ENCODE assay signal across 25 mouse cellular contexts in genomic region chr16:20130397-20130796, GRCm38 (mm10). TPM values are rescaled to one million over a fixed set of nuclear protein-coding genes. Genes with fewer than 3 reads are reported as not detected.
DNase-seq lines count a peak whose midpoint lies in the region; ATAC-seq and TF ChIP-seq lines count a peak whose summit lies in the region.
"Had no signal": no experiment of that assay in that cellular context is flagged by ENCODE, and none has a peak within 500 bp of the region (broad histone marks: within the 10 kb centered on the region; RNA-seq: fewer than 3 reads in every experiment).

No protein-coding gene starts in this region.

- H3K36me3 ChIP-seq in heart, postnatal 0 days (replicated peaks; ENCODE audit: control insufficient read depth, insufficient read depth, low read length): peaks cover 14% of the 10 kb centered on the region
- H3K36me3 ChIP-seq in midbrain, embryonic 12.5 days: peaks cover 15% of the 10 kb centered on the region
- H3K36me3 ChIP-seq in midbrain, postnatal 0 days (ENCODE audit: insufficient read depth, low read length): peaks cover 7% of the 10 kb centered on the region; the same call in 1 of the 2 replicates
- peaks cover 13% of the 10 kb centered on the region; the same call in 1 of the 2 replicates for H3K36me3 ChIP-seq in midbrain, embryonic 15.5 days (replicated peaks)
- H3K36me3 ChIP-seq in kidney, embryonic 15.5 days: peaks cover 14% of the 10 kb centered on the region

- no peak for DNase-seq in heart, postnatal 0 days (ENCODE audit: low spot score)
- no peak for DNase-seq in heart, postnatal 4 days
- no peak for DNase-seq in midbrain, postnatal 0 days (ENCODE audit: low spot score)
- DNase-seq in urinary bladder, postnatal 4 days (ENCODE audit: low spot score in 2 of 2): no peak
- DNase-seq: adrenal gland, adult 2 months; adrenal gland, postnatal 14 days; B cell, adult 2 months; cerebellum, adult 18-20 months; cerebellum, adult 9-10 months; cerebellum, postnatal 14 days; gastrocnemius, postnatal 25 days; heart, postnatal 14 days had no signal

- 0 out of 2 replicates have a peak overlapping the region, but pooled peaks have one; percentile 20 for H3K27ac ChIP-seq in heart, postnatal 0 days (ENCODE audit: low read depth)
- H3K27ac ChIP-seq in midbrain, embryonic 12.5 days (replicated peaks): peak overlapping the region; percentile 10; the same call in 1 of the 2 replicates
- no peak overlapping the region for H3K27ac ChIP-seq in midbrain, postnatal 0 days (ENCODE audit: low read depth, low read length)
- H3K27ac ChIP-seq in midbrain, embryonic 15.5 days: no peak overlapping the region
- no peak overlapping the region for H3K27ac ChIP-seq in kidney, embryonic 15.5 days
- H3K27ac ChIP-seq: forebrain, embryonic 10.5 days; forebrain, embryonic 15.5 days; heart, embryonic 15.5 days; hindbrain, embryonic 13.5 days; hindbrain, postnatal 0 days had no signal

- H3K9me3 ChIP-seq in heart, postnatal 0 days (replicated peaks; ENCODE audit: control insufficient read depth, low read length): no peaks in the 10 kb centered on the region
- H3K9me3 ChIP-seq in midbrain, embryonic 12.5 days: no peaks in the 10 kb centered on the region
- no peaks in the 10 kb centered on the region for H3K9me3 ChIP-seq in midbrain, postnatal 0 days (ENCODE audit: low read length)
- H3K9me3 ChIP-seq in midbrain, embryonic 15.5 days: no peaks in the 10 kb centered on the region
- H3K9me3 ChIP-seq in kidney, embryonic 15.5 days (replicated peaks): no peaks in the 10 kb centered on the region
- H3K9me3 ChIP-seq: forebrain, embryonic 10.5 days; forebrain, embryonic 15.5 days; G1E; heart, embryonic 12.5 days; heart, embryonic 15.5 days; hindbrain, embryonic 13.5 days had no signal

- ATAC-seq in heart, postnatal 0 days (ENCODE audit: insufficient read depth, low read depth): no peak
- ATAC-seq in midbrain, embryonic 12.5 days (ENCODE audit: low FRiP score, low read depth): peak; percentile 74
- ATAC-seq in midbrain, postnatal 0 days (ENCODE audit: low FRiP score): no peak
- ATAC-seq in midbrain, embryonic 15.5 days (replicated peaks): peak; percentile 68
- ATAC-seq in kidney, embryonic 15.5 days (replicated peaks; ENCODE audit: low FRiP score): no peak
- ATAC-seq: hindbrain, postnatal 0 days; inflammation-experienced regulatory T-cells, adult 6 months; Patski had no signal

- H3K4me3 ChIP-seq in heart, postnatal 0 days (ENCODE audit: low read depth, low read length): no peak overlapping the region
- no peak overlapping the region for H3K4me3 ChIP-seq in midbrain, embryonic 12.5 days
- H3K4me3 ChIP-seq in midbrain, postnatal 0 days (ENCODE audit: low read depth, low read length): no peak overlapping the region
- H3K4me3 ChIP-seq in midbrain, embryonic 15.5 days: no peak overlapping the region
- H3K4me3 ChIP-seq in kidney, embryonic 15.5 days (replicated peaks): no peak overlapping the region
- H3K4me3 ChIP-seq: forebrain, embryonic 10.5 days; forebrain, embryonic 15.5 days; heart, embryonic 12.5 days; heart, embryonic 15.5 days; hindbrain, embryonic 13.5 days had no signal

- no peak for TF ChIP-seq CTCF in heart, postnatal 0 days (IDR thresholded peaks at IDR 0.05; ENCODE audit: low read depth)
- TF ChIP-seq CTCF in midbrain, postnatal 0 days (IDR thresholded peaks at IDR 0.05): no peak

- TF ChIP-seq EP300 in heart, postnatal 0 days (IDR thresholded peaks at IDR 0.05; ENCODE audit: low read depth): no peak

- no peaks in the 10 kb centered on the region for H3K4me1 ChIP-seq in heart, postnatal 0 days (ENCODE audit: control insufficient read depth, insufficient read depth)
- H3K4me1 ChIP-seq in midbrain, embryonic 12.5 days: no peaks in the 10 kb centered on the region
- no peaks in the 10 kb centered on the region for H3K4me1 ChIP-seq in midbrain, postnatal 0 days (ENCODE audit: insufficient read depth, low read length)
- peaks cover 4% of the 10 kb centered on the region; the same call in 1 of the 2 replicates for H3K4me1 ChIP-seq in midbrain, embryonic 15.5 days
- H3K4me1 ChIP-seq in kidney, embryonic 15.5 days: no peaks in the 10 kb centered on the region
- H3K4me1 ChIP-seq: forebrain, embryonic 10.5 days; forebrain, embryonic 15.5 days; heart, embryonic 12.5 days; hindbrain, embryonic 13.5 days had no signal

- H3K4me2 ChIP-seq in heart, postnatal 0 days (ENCODE audit: low read depth, low read length): no peak overlapping the region
- no peak overlapping the region for H3K4me2 ChIP-seq in midbrain, embryonic 12.5 days (replicated peaks)
- H3K4me2 ChIP-seq in midbrain, postnatal 0 days (ENCODE audit: low read depth, low read length, poor library complexity, severe bottlenecking): no peak overlapping the region
- no peak overlapping the region for H3K4me2 ChIP-seq in midbrain, embryonic 15.5 days
- H3K4me2 ChIP-seq in kidney, embryonic 15.5 days: no peak overlapping the region
- H3K4me2 ChIP-seq: forebrain, embryonic 15.5 days; heart, embryonic 12.5 days; heart, embryonic 15.5 days; hindbrain, embryonic 13.5 days had no signal

- no peaks in the 10 kb centered on the region for H3K27me3 ChIP-seq in heart, postnatal 0 days (ENCODE audit: control insufficient read depth, insufficient read depth, low read length)
- no peaks in the 10 kb centered on the region for H3K27me3 ChIP-seq in midbrain, embryonic 12.5 days
- no peaks in the 10 kb centered on the region for H3K27me3 ChIP-seq in midbrain, postnatal 0 days (ENCODE audit: insufficient read depth, low read length)
- H3K27me3 ChIP-seq in midbrain, embryonic 15.5 days (replicated peaks): no peaks in the 10 kb centered on the region
- H3K27me3 ChIP-seq in kidney, embryonic 15.5 days: no peaks in the 10 kb centered on the region
- H3K27me3 ChIP-seq: CH12.LX; forebrain, embryonic 15.5 days; heart, embryonic 12.5 days; heart, embryonic 15.5 days; hindbrain, embryonic 13.5 days; Patski had no signal

- no peak overlapping the region for H3K9ac ChIP-seq in heart, postnatal 0 days (replicated peaks; ENCODE audit: low read depth, low read length)
- no peak overlapping the region for H3K9ac ChIP-seq in midbrain, embryonic 12.5 days (replicated peaks)
- no peak overlapping the region for H3K9ac ChIP-seq in midbrain, postnatal 0 days (replicated peaks; ENCODE audit: low read length, poor library complexity, severe bottlenecking)
- H3K9ac ChIP-seq in midbrain, embryonic 15.5 days: no peak overlapping the region
- H3K9ac ChIP-seq in kidney, embryonic 15.5 days: no peak overlapping the region
- H3K9ac ChIP-seq: forebrain, embryonic 15.5 days; heart, embryonic 12.5 days; heart, embryonic 15.5 days; hindbrain, embryonic 13.5 days had no signal

- whole genome bisulfite sequencing in heart, postnatal 0 days: 27% methylated on average over 2 of the region's 2 CpGs
- 35% methylated on average over 2 of the region's 2 CpGs for WGBS in midbrain, embryonic 12.5 days
- whole genome bisulfite sequencing in midbrain, postnatal 0 days: 15% methylated on average over 2 of the region's 2 CpGs
- WGBS in midbrain, embryonic 15.5 days: 19% methylated on average over 2 of the region's 2 CpGs
- 61% methylated on average over 2 of the region's 2 CpGs for WGBS in kidney, embryonic 15.5 days

RNA-seq across cellular contexts. Expression of gene Yeats2, which starts 10.5 kb away (rescaled TPM):
- 27.8 and 51.9 TPM in 2 replicates for total RNA-seq in heart, postnatal 0 days (2014; rRNA removed; ENCODE audit: low replicate concordance)
- 5.3 and 5.8 TPM in 2 replicates for polyA plus RNA-seq in heart, postnatal 0 days (2015; fragmentation: Nextera tagmentation; extraction: Ambion mirVana)
- 10 to 100 TPM; 36.0 to 36.2 TPM for total RNA-seq in heart, postnatal 4 days (2021)
- polyA plus RNA-seq in midbrain, embryonic 12.5 days (2016; fragmentation: Nextera tagmentation; extraction: Ambion mirVana): 41.7 and 50.0 TPM in 2 replicates
- 43.0 and 43.2 TPM in 2 replicates for total RNA-seq in midbrain, postnatal 0 days (2014; rRNA removed)
- polyA plus RNA-seq in midbrain, postnatal 0 days (2015; fragmentation: Nextera tagmentation; extraction: Ambion mirVana): 9.9 and 11.3 TPM in 2 replicates
- polyA plus RNA-seq in midbrain, embryonic 15.5 days (2015; fragmentation: Nextera tagmentation; extraction: Ambion mirVana): 24.0 and 26.3 TPM in 2 replicates
- polyA plus RNA-seq in kidney, embryonic 15.5 days (2015; fragmentation: Nextera tagmentation; extraction: Ambion mirVana): 36.0 and 37.6 TPM in 2 replicates

RNA-seq across cellular contexts. Expression of gene Klhl24, which starts 33.1 kb away (rescaled TPM):
- total RNA-seq in heart, postnatal 0 days (2014; rRNA removed; ENCODE audit: low replicate concordance): 142 and 201 TPM in 2 replicates
- 58.5 and 67.7 TPM in 2 replicates for polyA plus RNA-seq in heart, postnatal 0 days (2015; fragmentation: Nextera tagmentation; extraction: Ambion mirVana)
- 100 to 1,000 TPM in 1 of 2 experiments, 10 to 100 TPM in 1; 96.1 to 104 TPM for total RNA-seq in heart, postnatal 4 days (2021)
- 69.1 and 71.9 TPM in 2 replicates for polyA plus RNA-seq in midbrain, embryonic 12.5 days (2016; fragmentation: Nextera tagmentation; extraction: Ambion mirVana)
- 78.2 and 98.1 TPM in 2 replicates for total RNA-seq in midbrain, postnatal 0 days (2014; rRNA removed)
- polyA plus RNA-seq in midbrain, postnatal 0 days (2015; fragmentation: Nextera tagmentation; extraction: Ambion mirVana): 31.1 and 36.3 TPM in 2 replicates
- 52.2 and 54.6 TPM in 2 replicates for polyA plus RNA-seq in midbrain, embryonic 15.5 days (2015; fragmentation: Nextera tagmentation; extraction: Ambion mirVana)
- polyA plus RNA-seq in kidney, embryonic 15.5 days (2015; fragmentation: Nextera tagmentation; extraction: Ambion mirVana): 32.2 and 33.6 TPM in 2 replicates

Comparison
In these comparisons a context has a peak if more than half of its experiments do, and no peak if none do; other contexts are left out.
1. ATAC-seq: peak in midbrain, embryonic 12.5 days (single experiment) and midbrain, embryonic 15.5 days (single experiment); none in heart, postnatal 0 days (single experiment), midbrain, postnatal 0 days (single experiment) and kidney, embryonic 15.5 days (single experiment).
2. H3K27ac ChIP-seq: peak in heart, postnatal 0 days (single experiment) and midbrain, embryonic 12.5 days (single experiment); none in midbrain, postnatal 0 days (single experiment), midbrain, embryonic 15.5 days (single experiment) and kidney, embryonic 15.5 days (single experiment).